Mouse (Mus musculus): ENCODE data around the gene Mcl1. TPM values are rescaled to one million over a fixed set of nuclear protein-coding genes. Genes with fewer than 3 reads are reported as not detected.
A peak's percentile ranks its signal among the peaks of the same experiment; 100 is the strongest.
"Not testable (repeated sequence)": the region's sequence is repeated elsewhere in the genome, so short reads cannot be mapped to it uniquely, and the experiment has no call there.

The Mcl1 gene
- 52.4 and 53.3 TPM in 2 replicates for polyA plus RNA-seq (2015; fragmentation: Nextera tagmentation; extraction: Ambion mirVana)

DNA sequence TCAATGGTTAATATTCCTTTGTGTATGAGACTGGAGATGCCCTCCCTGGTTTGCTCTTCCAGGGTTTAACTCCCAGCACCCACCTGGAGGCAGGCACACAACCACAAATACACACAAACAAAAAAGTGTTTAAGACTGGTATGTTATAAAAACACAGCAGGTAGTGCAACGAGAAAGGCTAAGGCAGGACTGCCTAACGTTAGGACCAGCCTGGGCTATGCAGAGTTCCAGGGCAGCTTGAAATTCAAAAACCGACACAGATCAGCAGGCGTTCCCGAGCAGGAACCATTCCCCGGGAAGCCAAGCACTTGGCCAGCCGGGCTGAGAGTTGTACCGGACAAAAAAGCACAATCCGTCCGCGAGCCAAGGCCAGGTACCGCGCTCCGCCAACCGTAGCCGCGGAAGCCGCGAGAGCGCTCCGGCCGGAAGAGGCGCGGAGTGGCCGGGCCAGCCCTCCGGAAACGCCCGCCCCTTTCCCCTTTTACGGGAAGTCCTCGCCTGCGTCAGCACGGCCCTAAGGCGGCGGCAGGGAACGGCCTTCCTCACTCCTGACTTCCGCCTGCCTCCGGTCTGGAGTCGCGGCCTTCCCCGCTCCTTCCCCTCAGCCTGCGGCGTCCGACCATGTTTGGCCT lies at the start of gene Mcl1:
Gene Mcl1 (plus strand): TSS at position 553 of the 632 bp plus-strand sequence.
- TF ChIP-seq CTCF (IDR thresholded peaks at IDR 0.05; ENCODE audit: low read depth), result no peak
- H3K36me3 ChIP-seq (ENCODE audit: control insufficient read depth, insufficient read depth), result peaks cover 12% of the 10 kb centered on the region; the same call in 1 of the 2 replicates
- under 1% methylated on average over 43 of the region's 43 CpGs for WGBS
- H3K4me3 ChIP-seq (ENCODE audit: low read depth, low read length), result peak within 1 kb of the TSS; percentile 99
- H3K9ac ChIP-seq (ENCODE audit: low read depth, low read length), result peak within 1 kb of the TSS; percentile 99
- H3K9me3 ChIP-seq (ENCODE audit: control insufficient read depth), result no peaks in the 10 kb centered on the region
- ATAC-seq, result peak; percentile 91
- peak within 1 kb of the TSS; percentile 71 for H3K4me2 ChIP-seq (replicated peaks; ENCODE audit: low read depth)
- no peaks in the 10 kb centered on the region for H3K27me3 ChIP-seq (replicated peaks; ENCODE audit: control insufficient read depth, insufficient read depth, low read length)
- peaks cover 4% of the 10 kb centered on the region; the same call in 1 of the 2 replicates for H3K4me1 ChIP-seq (replicated peaks; ENCODE audit: control insufficient read depth, insufficient read depth, low read length)
- peak within 1 kb of the TSS; percentile 99 for H3K27ac ChIP-seq (ENCODE audit: low read depth, low read length)

- no peaks in the 10 kb centered on the region for H3K27me3 ChIP-seq (replicated peaks; ENCODE audit: control insufficient read depth, insufficient read depth, low read length)
- H3K27ac ChIP-seq (ENCODE audit: low read depth, low read length), result no peak overlapping the region; the same call in 1 of the 2 replicates
- H3K4me1 ChIP-seq (replicated peaks; ENCODE audit: control insufficient read depth, insufficient read depth, low read length), result no peaks in the 10 kb centered on the region
- H3K4me2 ChIP-seq (replicated peaks; ENCODE audit: low read depth), result no peak overlapping the region
- no peak for TF ChIP-seq CTCF (IDR thresholded peaks at IDR 0.05; ENCODE audit: low read depth)
- no peaks in the 10 kb centered on the region for H3K9me3 ChIP-seq (ENCODE audit: control insufficient read depth)
- no peak overlapping the region for H3K4me3 ChIP-seq (ENCODE audit: low read depth, low read length)
- H3K36me3 ChIP-seq (ENCODE audit: control insufficient read depth, insufficient read depth), result peaks cover 33% of the 10 kb centered on the region
- no peak for ATAC-seq
- 69% methylated on average over 3 of the region's 3 CpGs for WGBS
- no peak overlapping the region for H3K9ac ChIP-seq (ENCODE audit: low read depth, low read length)
Observed at GRCm38 (mm10) chr3:95609195-95609594, 49.4 kb upstream of the Mcl1 start.

DNA sequence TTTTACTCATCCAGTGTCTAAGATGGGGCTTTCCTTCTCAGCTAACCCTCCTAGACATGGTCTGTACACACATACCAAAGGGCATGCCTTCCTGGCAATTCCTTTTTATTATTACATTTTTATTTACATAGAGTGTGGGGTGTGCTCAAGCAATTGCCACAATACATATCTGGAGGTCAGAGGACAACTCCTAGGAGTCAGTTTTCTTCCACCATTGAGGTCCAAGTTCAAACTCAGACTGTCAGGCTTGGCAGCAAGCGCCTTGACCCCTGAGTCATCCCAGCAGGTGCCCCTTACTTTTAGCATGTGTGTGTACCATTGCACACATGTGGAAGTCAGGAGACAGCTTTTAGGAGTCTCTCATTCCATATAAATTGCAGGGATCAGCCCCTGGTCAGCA lies 44.6 kb upstream of the Mcl1 start:
- Histone ChIP-seq H3K4me1 (replicated peaks; ENCODE audit: control insufficient read depth, insufficient read depth, low read length) (no peaks in the 10 kb centered on the region), H3K4me2 (replicated peaks; ENCODE audit: low read depth) (no peak overlapping the region; the same call in 1 of the 2 replicates), H3K9me3 (ENCODE audit: control insufficient read depth) (no peaks in the 10 kb centered on the region), H3K9ac (ENCODE audit: low read depth, low read length) (no peak overlapping the region), H3K4me3 (ENCODE audit: low read depth, low read length) (no peak overlapping the region), H3K36me3 (ENCODE audit: control insufficient read depth, insufficient read depth) (peaks cover 43% of the 10 kb centered on the region), H3K27ac (ENCODE audit: low read depth, low read length) (peak overlapping the region; percentile 50), H3K27me3 (replicated peaks; ENCODE audit: control insufficient read depth, insufficient read depth, low read length) (no peaks in the 10 kb centered on the region)
- ATAC-seq, result peak; percentile 82
- no peak for TF ChIP-seq CTCF (IDR thresholded peaks at IDR 0.05; ENCODE audit: low read depth)
- 37% methylated on average over 1 of the region's 1 CpGs for WGBS

DNA sequence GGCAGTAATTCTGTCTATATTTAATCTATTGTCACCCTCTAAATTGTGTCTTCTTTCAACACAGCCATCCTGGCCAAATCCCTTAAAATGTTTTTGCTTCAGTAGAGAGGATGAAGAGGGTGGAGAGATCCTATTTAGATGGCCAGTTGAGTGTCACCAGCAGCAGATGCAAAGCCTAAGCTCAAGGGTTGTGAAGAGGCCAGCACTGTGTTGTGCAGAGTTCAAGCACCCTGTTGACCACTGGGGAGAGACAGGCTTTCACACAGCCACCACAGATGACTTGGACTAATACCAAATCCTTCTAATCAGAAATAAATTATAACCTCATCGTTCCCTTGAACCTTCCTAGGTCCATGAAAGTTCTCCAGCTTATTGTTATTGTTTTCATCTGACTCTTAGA lies 40.1 kb upstream of the Mcl1 start:
- H3K9ac ChIP-seq (ENCODE audit: low read depth, low read length), result no peak overlapping the region
- H3K36me3 ChIP-seq (ENCODE audit: control insufficient read depth, insufficient read depth), result peaks cover 31% of the 10 kb centered on the region
- H3K27me3 ChIP-seq (replicated peaks; ENCODE audit: control insufficient read depth, insufficient read depth, low read length), result no peaks in the 10 kb centered on the region
- no peak overlapping the region for H3K4me3 ChIP-seq (ENCODE audit: low read depth, low read length)
- TF ChIP-seq CTCF (IDR thresholded peaks at IDR 0.05; ENCODE audit: low read depth), result no peak
- H3K9me3 ChIP-seq (ENCODE audit: control insufficient read depth), result no peaks in the 10 kb centered on the region
- H3K4me2 ChIP-seq (replicated peaks; ENCODE audit: low read depth), result no peak overlapping the region
- H3K4me1 ChIP-seq (replicated peaks; ENCODE audit: control insufficient read depth, insufficient read depth, low read length), result no peaks in the 10 kb centered on the region
- H3K27ac ChIP-seq (ENCODE audit: low read depth, low read length), result no peak overlapping the region
- WGBS, result 50% methylated on average over 1 of the region's 1 CpGs
- ATAC-seq, result no peak

- TF ChIP-seq CTCF (IDR thresholded peaks at IDR 0.05; ENCODE audit: low read depth), result no peak
- WGBS, result 80% methylated on average over 1 of the region's 1 CpGs
- Histone ChIP-seq H3K4me3 (ENCODE audit: low read depth, low read length) (no peak overlapping the region), H3K27me3 (replicated peaks; ENCODE audit: control insufficient read depth, insufficient read depth, low read length) (no peaks in the 10 kb centered on the region), H3K9me3 (ENCODE audit: control insufficient read depth) (no peaks in the 10 kb centered on the region), H3K9ac (ENCODE audit: low read depth, low read length) (no peak overlapping the region), H3K27ac (ENCODE audit: low read depth, low read length) (no peak overlapping the region), H3K4me2 (replicated peaks; ENCODE audit: low read depth) (no peak overlapping the region), H3K4me1 (replicated peaks; ENCODE audit: control insufficient read depth, insufficient read depth, low read length) (no peaks in the 10 kb centered on the region), H3K36me3 (ENCODE audit: control insufficient read depth, insufficient read depth) (peaks cover 26% of the 10 kb centered on the region)
- ATAC-seq, result no peak
Observed at GRCm38 (mm10) chr3:95621241-95621640, 37.3 kb upstream of the Mcl1 start.

DNA sequence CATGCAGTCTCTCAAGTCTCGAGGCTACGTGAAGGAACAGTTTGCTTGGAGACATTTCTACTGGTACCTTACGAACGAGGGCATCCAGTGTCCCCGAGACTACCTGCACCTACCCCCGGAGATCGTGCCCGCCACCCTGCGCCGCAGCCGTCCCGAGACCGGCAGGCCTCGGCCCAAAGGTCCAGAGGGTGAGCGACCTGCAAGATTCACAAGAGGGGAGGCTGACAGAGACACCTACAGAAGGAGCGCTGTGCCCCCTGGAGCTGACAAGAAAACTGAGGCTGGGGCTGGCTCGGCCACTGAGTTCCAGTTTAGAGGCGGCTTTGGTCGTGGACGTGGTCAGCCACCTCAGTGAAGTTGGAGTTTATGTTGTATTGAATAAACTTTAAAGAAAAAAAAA lies 36.2 kb upstream of the Mcl1 start:
- peaks cover 23% of the 10 kb centered on the region for H3K36me3 ChIP-seq (ENCODE audit: control insufficient read depth, insufficient read depth)
- not testable (repeated sequence) for H3K27me3 ChIP-seq (replicated peaks; ENCODE audit: control insufficient read depth, insufficient read depth, low read length); ATAC-seq; H3K27ac ChIP-seq (ENCODE audit: low read depth, low read length); H3K4me2 ChIP-seq (replicated peaks; ENCODE audit: low read depth); H3K4me1 ChIP-seq (replicated peaks; ENCODE audit: control insufficient read depth, insufficient read depth, low read length); H3K9me3 ChIP-seq (ENCODE audit: control insufficient read depth); H3K4me3 ChIP-seq (ENCODE audit: low read depth, low read length); H3K9ac ChIP-seq (ENCODE audit: low read depth, low read length)
- 96% methylated on average over 20 of the region's 20 CpGs for WGBS

Measured in intestine, postnatal 0 days (tissue).